Mouse (Mus musculus): ENCODE results near the gene Cacng7. TPM values are rescaled to one million over a fixed set of nuclear protein-coding genes. Genes with fewer than 3 reads are reported as not detected.

The Cacng7 gene
- polyA plus RNA-seq (2015; fragmentation: Nextera tagmentation; extraction: Ambion mirVana) = 0.81 and 0.92 TPM in 2 replicates

GRCm38 (mm10) chr7:3332619-3333521 is at the start of gene Cacng7:
Gene Cacng7 (plus strand): TSS chr7:3332955.
- Histone ChIP-seq H3K27me3 (ENCODE audit: insufficient read depth, low read length) (peaks cover 5% of the 10 kb centered on the region; the same call in 1 of the 2 replicates), H3K9ac (replicated peaks; ENCODE audit: low read length) (peak within 1 kb of the TSS; percentile 74), H3K4me1 (ENCODE audit: insufficient read depth, low read length) (peaks cover 15% of the 10 kb centered on the region), H3K36me3 (ENCODE audit: insufficient read depth, low read length) (no peaks in the 10 kb centered on the region), H3K4me3 (ENCODE audit: low read length) (peak within 1 kb of the TSS; percentile 62), H3K4me2 (replicated peaks; ENCODE audit: low read depth, low read length) (peak within 1 kb of the TSS; percentile 68), H3K27ac (ENCODE audit: low read length) (peak within 1 kb of the TSS; percentile 59; the same call in 1 of the 2 replicates), H3K9me3 (ENCODE audit: low read length) (no peaks in the 10 kb centered on the region)
- WGBS = under 1% methylated on average over 48 of the region's 65 CpGs
- ATAC-seq (ENCODE audit: low FRiP score, low TSS enrichment) = peak; percentile 50; the same call in 1 of the 2 replicates

- no peak overlapping the region for H3K9ac ChIP-seq (replicated peaks; ENCODE audit: low read length)
- ATAC-seq (ENCODE audit: low FRiP score, low TSS enrichment) = no peak
- H3K36me3 ChIP-seq (ENCODE audit: insufficient read depth, low read length) = no peaks in the 10 kb centered on the region
- H3K4me2 ChIP-seq (replicated peaks; ENCODE audit: low read depth, low read length) = no peak overlapping the region
- no peak overlapping the region for H3K4me3 ChIP-seq (ENCODE audit: low read length)
- no peaks in the 10 kb centered on the region for H3K9me3 ChIP-seq (ENCODE audit: low read length)
- no peaks in the 10 kb centered on the region for H3K27me3 ChIP-seq (ENCODE audit: insufficient read depth, low read length)
- WGBS = 83% methylated on average over 11 of the region's 11 CpGs
- no peaks in the 10 kb centered on the region for H3K4me1 ChIP-seq (ENCODE audit: insufficient read depth, low read length)
- no peak overlapping the region for H3K27ac ChIP-seq (ENCODE audit: low read length)
Observed at GRCm38 (mm10) chr7:3283081-3283875, 49.5 kb upstream of the Cacng7 start.

DNA sequence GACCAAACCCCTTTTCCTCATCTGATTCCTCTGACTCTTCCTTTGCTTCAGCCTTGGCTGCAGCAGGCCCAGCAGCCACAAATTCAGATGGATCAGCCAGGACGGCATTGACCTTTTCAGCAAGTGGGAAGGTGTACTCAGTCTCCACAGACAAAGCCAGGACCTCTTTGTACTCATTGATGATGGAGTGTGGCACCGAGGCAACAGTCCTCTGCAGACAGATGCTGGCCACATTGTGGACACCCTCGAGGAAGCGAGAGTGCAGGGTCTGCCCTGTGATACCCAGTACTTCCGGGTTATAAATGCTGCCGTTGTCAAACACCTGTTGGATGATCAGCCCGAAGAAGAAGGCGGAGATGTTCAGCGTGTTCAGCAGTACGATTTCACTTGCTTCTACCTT is 48.2 kb upstream of the Cacng7 start:
- 86% methylated on average over 10 of the region's 10 CpGs for WGBS
- Histone ChIP-seq H3K27ac (ENCODE audit: low read length) (no peak overlapping the region), H3K27me3 (ENCODE audit: insufficient read depth, low read length) (no peaks in the 10 kb centered on the region)

DNA sequence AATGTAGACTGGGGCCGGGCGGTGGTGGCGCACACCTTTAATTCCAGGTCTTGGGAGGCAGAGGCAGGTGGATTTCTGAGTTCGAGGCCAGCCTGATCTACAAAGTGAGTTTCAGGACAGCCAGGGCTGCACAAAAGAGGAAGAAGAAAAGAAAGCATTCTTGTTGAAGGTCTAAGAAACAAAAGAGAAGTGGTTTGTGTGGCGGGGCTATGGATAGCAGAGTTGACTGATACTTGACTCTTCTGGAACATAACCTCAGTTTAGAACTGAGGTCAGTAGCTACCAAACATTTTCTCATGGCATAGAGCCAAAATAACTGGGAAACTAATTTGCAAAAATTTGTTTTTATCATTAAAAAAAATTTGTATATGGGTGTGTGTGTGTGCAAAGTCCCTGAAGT is 46.7 kb upstream of the Cacng7 start:
- ATAC-seq (ENCODE audit: low FRiP score, low TSS enrichment) = no peak
- no peak overlapping the region for H3K27ac ChIP-seq (ENCODE audit: low read length)
- WGBS = 97% methylated on average over 5 of the region's 5 CpGs
- no peak overlapping the region for H3K9ac ChIP-seq (replicated peaks; ENCODE audit: low read length)
- H3K27me3 ChIP-seq (ENCODE audit: insufficient read depth, low read length) = no peaks in the 10 kb centered on the region
- no peaks in the 10 kb centered on the region for H3K36me3 ChIP-seq (ENCODE audit: insufficient read depth, low read length)
- no peak overlapping the region for H3K4me3 ChIP-seq (ENCODE audit: low read length)
- peaks cover 7% of the 10 kb centered on the region for H3K4me1 ChIP-seq (ENCODE audit: insufficient read depth, low read length)
- no peak overlapping the region for H3K4me2 ChIP-seq (replicated peaks; ENCODE audit: low read depth, low read length)
- H3K9me3 ChIP-seq (ENCODE audit: low read length) = no peaks in the 10 kb centered on the region

More for the DNA sequence above, 48.2 kb upstream of the Cacng7 start:
- H3K9ac ChIP-seq (replicated peaks; ENCODE audit: low read length) = no peak overlapping the region
- H3K9me3 ChIP-seq (ENCODE audit: low read length) = no peaks in the 10 kb centered on the region
- no peak for ATAC-seq (ENCODE audit: low FRiP score, low TSS enrichment)
- H3K36me3 ChIP-seq (ENCODE audit: insufficient read depth, low read length) = no peaks in the 10 kb centered on the region
- peaks cover 2% of the 10 kb centered on the region for H3K4me1 ChIP-seq (ENCODE audit: insufficient read depth, low read length)
- no peak overlapping the region for H3K4me3 ChIP-seq (ENCODE audit: low read length)
- H3K4me2 ChIP-seq (replicated peaks; ENCODE audit: low read depth, low read length) = no peak overlapping the region

DNA sequence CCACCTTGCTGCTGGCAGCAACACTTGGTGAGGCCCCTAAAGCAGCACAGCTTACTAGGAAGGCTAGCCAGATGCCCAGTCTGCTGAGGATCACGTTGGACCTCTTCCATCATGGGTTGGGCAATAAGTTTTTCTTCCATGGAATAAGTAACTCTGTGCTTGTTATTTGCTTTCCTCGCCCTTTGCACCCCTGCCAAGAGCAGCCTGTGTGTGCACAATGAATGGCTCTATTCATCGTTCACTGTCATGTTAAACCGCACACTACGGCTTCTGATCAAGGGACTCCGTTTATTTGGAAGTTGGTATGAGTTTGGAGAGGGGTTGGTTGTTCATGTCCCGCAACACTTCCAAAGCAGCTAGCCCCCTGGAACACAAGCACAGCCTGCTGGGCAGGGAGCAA is 45.6 kb upstream of the Cacng7 start:
- no peak overlapping the region for H3K4me3 ChIP-seq (ENCODE audit: low read length)
- H3K4me2 ChIP-seq (replicated peaks; ENCODE audit: low read depth, low read length) = no peak overlapping the region
- 77% methylated on average over 7 of the region's 7 CpGs for WGBS
- H3K4me1 ChIP-seq (ENCODE audit: insufficient read depth, low read length) = peaks cover 16% of the 10 kb centered on the region
- no peak overlapping the region for H3K9ac ChIP-seq (replicated peaks; ENCODE audit: low read length)
- H3K27ac ChIP-seq (ENCODE audit: low read length) = no peak overlapping the region
- no peaks in the 10 kb centered on the region for H3K27me3 ChIP-seq (ENCODE audit: insufficient read depth, low read length)
- ATAC-seq (ENCODE audit: low FRiP score, low TSS enrichment) = no peak
- no peaks in the 10 kb centered on the region for H3K36me3 ChIP-seq (ENCODE audit: insufficient read depth, low read length)
- H3K9me3 ChIP-seq (ENCODE audit: low read length) = no peaks in the 10 kb centered on the region

- ATAC-seq (ENCODE audit: low FRiP score, low TSS enrichment) = peak; percentile 50
- Histone ChIP-seq H3K27ac (ENCODE audit: low read length) (peak within 1 kb of the TSS; percentile 90), H3K9ac (replicated peaks; ENCODE audit: low read length) (peak within 1 kb of the TSS; percentile 72), H3K4me3 (ENCODE audit: low read length) (peak within 1 kb of the TSS; percentile 52), H3K36me3 (ENCODE audit: insufficient read depth, low read length) (no peaks in the 10 kb centered on the region), H3K27me3 (ENCODE audit: insufficient read depth, low read length) (no peaks in the 10 kb centered on the region), H3K4me2 (replicated peaks; ENCODE audit: low read depth, low read length) (peak within 1 kb of the TSS; percentile 77), H3K9me3 (ENCODE audit: low read length) (no peaks in the 10 kb centered on the region), H3K4me1 (ENCODE audit: insufficient read depth, low read length) (peaks cover 24% of the 10 kb centered on the region)
- under 1% methylated on average over 30 of the region's 30 CpGs for WGBS
Observed at GRCm38 (mm10) chr7:3288976-3289970, 43.5 kb upstream of the Cacng7 start, which contains the start of the genes Myadm and Prkcg. Gene Myadm (plus strand): TSS chr7:3289080. Gene Prkcg (plus strand): TSS chr7:3289179.

GRCm38 (mm10) chr7:3290257-3291033 is 42.3 kb upstream of the Cacng7 start:
- peak; percentile 88 for ATAC-seq (ENCODE audit: low FRiP score, low TSS enrichment)
- H3K4me2 ChIP-seq (replicated peaks; ENCODE audit: low read depth, low read length) = peak overlapping the region; percentile 77
- peaks cover 24% of the 10 kb centered on the region for H3K4me1 ChIP-seq (ENCODE audit: insufficient read depth, low read length)
- 2% methylated on average over 18 of the region's 18 CpGs for WGBS
- H3K27me3 ChIP-seq (ENCODE audit: insufficient read depth, low read length) = no peaks in the 10 kb centered on the region
- peak overlapping the region; percentile 72 for H3K9ac ChIP-seq (replicated peaks; ENCODE audit: low read length)
- H3K4me3 ChIP-seq (ENCODE audit: low read length) = peak overlapping the region; percentile 52
- H3K27ac ChIP-seq (ENCODE audit: low read length) = peak overlapping the region; percentile 90
- H3K9me3 ChIP-seq (ENCODE audit: low read length) = no peaks in the 10 kb centered on the region
- H3K36me3 ChIP-seq (ENCODE audit: insufficient read depth, low read length) = peaks cover 6% of the 10 kb centered on the region; the same call in 1 of the 2 replicates

- H3K27me3 ChIP-seq (ENCODE audit: insufficient read depth, low read length) = no peaks in the 10 kb centered on the region
- ATAC-seq (ENCODE audit: low FRiP score, low TSS enrichment) = no peak
- 28% methylated on average over 6 of the region's 6 CpGs for WGBS
- H3K4me3 ChIP-seq (ENCODE audit: low read length) = peak overlapping the region; percentile 52
- H3K27ac ChIP-seq (ENCODE audit: low read length) = peak overlapping the region; percentile 80
- peak overlapping the region; percentile 62 for H3K9ac ChIP-seq (replicated peaks; ENCODE audit: low read length)
- no peaks in the 10 kb centered on the region for H3K9me3 ChIP-seq (ENCODE audit: low read length)
- peaks cover 8% of the 10 kb centered on the region; the same call in 1 of the 2 replicates for H3K36me3 ChIP-seq (ENCODE audit: insufficient read depth, low read length)
- peak overlapping the region; percentile 77 for H3K4me2 ChIP-seq (replicated peaks; ENCODE audit: low read depth, low read length)
- H3K4me1 ChIP-seq (ENCODE audit: insufficient read depth, low read length) = peaks cover 24% of the 10 kb centered on the region
Observed at GRCm38 (mm10) chr7:3291197-3291596, 41.6 kb upstream of the Cacng7 start.
